Mouse (Mus musculus): ENCODE results near the gene Rad23a. TPM values are rescaled to one million over a fixed set of nuclear protein-coding genes. Genes with fewer than 3 reads are reported as not detected.

The Rad23a gene
- polyA plus RNA-seq, 1 experiment from 2014 or later, result 110 TPM

GRCm38 (mm10) chr8:84816117-84816516 lies 24.3 kb downstream of the Rad23a start:
- no peak for ATAC-seq (ENCODE audit: low read depth)
- 72% methylated on average over 17 of the region's 17 CpGs for WGBS

GRCm38 (mm10) chr8:84815547-84815946 lies 24.9 kb downstream of the Rad23a start:
- Histone ChIP-seq H3K4me1 (replicated peaks; ENCODE audit: control insufficient read depth, insufficient read depth, low read length) (peaks cover 15% of the 10 kb centered on the region), H3K36me3 (ENCODE audit: control insufficient read depth, insufficient read depth, low read length) (no peaks in the 10 kb centered on the region), H3K27me3 (ENCODE audit: control insufficient read depth, insufficient read depth, low read depth, low read length) (no peaks in the 10 kb centered on the region; the same call in 1 of the 2 replicates), H3K9me3 (ENCODE audit: control insufficient read depth, low read length) (no peaks in the 10 kb centered on the region), H3K4me3 (ENCODE audit: low read length) (no peak overlapping the region), H3K4me2 (ENCODE audit: low read depth, low read length) (no peak overlapping the region), H3K9ac (ENCODE audit: low read length) (0 out of 2 replicates have a peak overlapping the region, but pooled peaks have one; percentile 26), H3K27ac (ENCODE audit: low read length) (no peak overlapping the region)
- peak; percentile 78 for ATAC-seq (ENCODE audit: low read depth)
- 9% methylated on average over 9 of the region's 9 CpGs for WGBS

More at GRCm38 (mm10) chr8:84816117-84816516, 24.3 kb downstream of the Rad23a start:
- Histone ChIP-seq H3K4me1 (replicated peaks; ENCODE audit: control insufficient read depth, insufficient read depth, low read length) (peaks cover 11% of the 10 kb centered on the region), H3K27ac (ENCODE audit: low read length) (no peak overlapping the region), H3K4me3 (ENCODE audit: low read length) (no peak overlapping the region), H3K36me3 (ENCODE audit: control insufficient read depth, insufficient read depth, low read length) (no peaks in the 10 kb centered on the region), H3K9ac (ENCODE audit: low read length) (no peak overlapping the region), H3K9me3 (ENCODE audit: control insufficient read depth, low read length) (no peaks in the 10 kb centered on the region), H3K4me2 (ENCODE audit: low read depth, low read length) (no peak overlapping the region), H3K27me3 (ENCODE audit: control insufficient read depth, insufficient read depth, low read depth, low read length) (no peaks in the 10 kb centered on the region; the same call in 1 of the 2 replicates)

- H3K27me3 ChIP-seq (ENCODE audit: control insufficient read depth, insufficient read depth, low read depth, low read length), result no peaks in the 10 kb centered on the region; the same call in 1 of the 2 replicates
- no peaks in the 10 kb centered on the region for H3K36me3 ChIP-seq (ENCODE audit: control insufficient read depth, insufficient read depth, low read length)
- H3K4me2 ChIP-seq (ENCODE audit: low read depth, low read length), result no peak overlapping the region
- ATAC-seq (ENCODE audit: low read depth), result no peak
- no peak overlapping the region for H3K27ac ChIP-seq (ENCODE audit: low read length)
- H3K4me3 ChIP-seq (ENCODE audit: low read length), result no peak overlapping the region
- 43% methylated on average over 19 of the region's 19 CpGs for WGBS
- H3K9me3 ChIP-seq (ENCODE audit: control insufficient read depth, low read length), result no peaks in the 10 kb centered on the region
- 0 out of 2 replicates have a peak overlapping the region, but pooled peaks have one; percentile 26 for H3K9ac ChIP-seq (ENCODE audit: low read length)
- H3K4me1 ChIP-seq (replicated peaks; ENCODE audit: control insufficient read depth, insufficient read depth, low read length), result peaks cover 15% of the 10 kb centered on the region
These were observed 25.7 kb downstream of the Rad23a start for GRCm38 (mm10) chr8:84814555-84815441.

- Histone ChIP-seq H3K9me3 (ENCODE audit: control insufficient read depth, low read length) (no peaks in the 10 kb centered on the region), H3K36me3 (ENCODE audit: control insufficient read depth, insufficient read depth, low read length) (no peaks in the 10 kb centered on the region), H3K4me1 (replicated peaks; ENCODE audit: control insufficient read depth, insufficient read depth, low read length) (peaks cover 15% of the 10 kb centered on the region), H3K27ac (ENCODE audit: low read length) (no peak overlapping the region), H3K27me3 (ENCODE audit: control insufficient read depth, insufficient read depth, low read depth, low read length) (no peaks in the 10 kb centered on the region; the same call in 1 of the 2 replicates), H3K4me2 (ENCODE audit: low read depth, low read length) (no peak overlapping the region), H3K9ac (ENCODE audit: low read length) (no peak overlapping the region), H3K4me3 (ENCODE audit: low read length) (no peak overlapping the region)
- no peak for ATAC-seq (ENCODE audit: low read depth)
- 84% methylated on average over 11 of the region's 11 CpGs for WGBS
These were observed 26.3 kb downstream of the Rad23a start for GRCm38 (mm10) chr8:84814240-84814554.

- no peaks in the 10 kb centered on the region; the same call in 1 of the 2 replicates for H3K27me3 ChIP-seq (ENCODE audit: control insufficient read depth, insufficient read depth, low read depth, low read length)
- ATAC-seq (ENCODE audit: low read depth), result no peak
- 71% methylated on average over 3 of the region's 3 CpGs for WGBS
These were observed 26.6 kb downstream of the Rad23a start for GRCm38 (mm10) chr8:84813830-84814229.

GRCm38 (mm10) chr8:84813059-84813458 lies 27.4 kb downstream of the Rad23a start:
- no peaks in the 10 kb centered on the region for H3K9me3 ChIP-seq (ENCODE audit: control insufficient read depth, low read length)
- no peaks in the 10 kb centered on the region for H3K36me3 ChIP-seq (ENCODE audit: control insufficient read depth, insufficient read depth, low read length)
- H3K4me2 ChIP-seq (ENCODE audit: low read depth, low read length), result no peak overlapping the region
- H3K4me3 ChIP-seq (ENCODE audit: low read length), result no peak overlapping the region
- ATAC-seq (ENCODE audit: low read depth), result peak; percentile 17; the same call in 1 of the 2 replicates
- H3K27me3 ChIP-seq (ENCODE audit: control insufficient read depth, insufficient read depth, low read depth, low read length), result no peaks in the 10 kb centered on the region; the same call in 1 of the 2 replicates
- 2% methylated on average over 5 of the region's 5 CpGs for WGBS
- H3K4me1 ChIP-seq (replicated peaks; ENCODE audit: control insufficient read depth, insufficient read depth, low read length), result peaks cover 15% of the 10 kb centered on the region
- H3K27ac ChIP-seq (ENCODE audit: low read length), result no peak overlapping the region
- H3K9ac ChIP-seq (ENCODE audit: low read length), result no peak overlapping the region

More at GRCm38 (mm10) chr8:84813830-84814229, 26.6 kb downstream of the Rad23a start:
- peaks cover 15% of the 10 kb centered on the region for H3K4me1 ChIP-seq (replicated peaks; ENCODE audit: control insufficient read depth, insufficient read depth, low read length)
- H3K27ac ChIP-seq (ENCODE audit: low read length), result no peak overlapping the region
- H3K9ac ChIP-seq (ENCODE audit: low read length), result no peak overlapping the region
- H3K9me3 ChIP-seq (ENCODE audit: control insufficient read depth, low read length), result no peaks in the 10 kb centered on the region
- H3K4me2 ChIP-seq (ENCODE audit: low read depth, low read length), result no peak overlapping the region
- H3K36me3 ChIP-seq (ENCODE audit: control insufficient read depth, insufficient read depth, low read length), result no peaks in the 10 kb centered on the region
- no peak overlapping the region for H3K4me3 ChIP-seq (ENCODE audit: low read length)

GRCm38 (mm10) chr8:84811303-84811702 lies 29.2 kb downstream of the Rad23a start:
- Histone ChIP-seq H3K4me3 (ENCODE audit: low read length) (peak overlapping the region; percentile 46), H3K9ac (ENCODE audit: low read length) (peak overlapping the region; percentile 45), H3K4me1 (replicated peaks; ENCODE audit: control insufficient read depth, insufficient read depth, low read length) (peaks cover 15% of the 10 kb centered on the region), H3K9me3 (ENCODE audit: control insufficient read depth, low read length) (no peaks in the 10 kb centered on the region), H3K27ac (ENCODE audit: low read length) (no peak overlapping the region), H3K4me2 (ENCODE audit: low read depth, low read length) (peak overlapping the region; percentile 70), H3K36me3 (ENCODE audit: control insufficient read depth, insufficient read depth, low read length) (no peaks in the 10 kb centered on the region), H3K27me3 (ENCODE audit: control insufficient read depth, insufficient read depth, low read depth, low read length) (no peaks in the 10 kb centered on the region; the same call in 1 of the 2 replicates)
- no peak for ATAC-seq (ENCODE audit: low read depth)
- 25% methylated on average over 10 of the region's 10 CpGs for WGBS

GRCm38 (mm10) chr8:84810896-84811295 lies 29.6 kb downstream of the Rad23a start:
- peak; percentile 86 for ATAC-seq (ENCODE audit: low read depth)
- WGBS, result under 1% methylated on average over 32 of the region's 32 CpGs
- 0 out of 2 replicates have a peak, but pooled peaks cover 3% of the 10 kb centered on the region for H3K9me3 ChIP-seq (ENCODE audit: control insufficient read depth, low read length)
- H3K9ac ChIP-seq (ENCODE audit: low read length), result peak overlapping the region; percentile 45
- H3K4me1 ChIP-seq (replicated peaks; ENCODE audit: control insufficient read depth, insufficient read depth, low read length), result peaks cover 15% of the 10 kb centered on the region
- no peak overlapping the region for H3K27ac ChIP-seq (ENCODE audit: low read length)
- no peaks in the 10 kb centered on the region for H3K36me3 ChIP-seq (ENCODE audit: control insufficient read depth, insufficient read depth, low read length)
- peak overlapping the region; percentile 46 for H3K4me3 ChIP-seq (ENCODE audit: low read length)
- no peaks in the 10 kb centered on the region; the same call in 1 of the 2 replicates for H3K27me3 ChIP-seq (ENCODE audit: control insufficient read depth, insufficient read depth, low read depth, low read length)
- H3K4me2 ChIP-seq (ENCODE audit: low read depth, low read length), result peak overlapping the region; percentile 70

GRCm38 (mm10) chr8:84809941-84810280 lies 30.6 kb downstream of the Rad23a start:
- Histone ChIP-seq H3K4me2 (ENCODE audit: low read depth, low read length) (no peak overlapping the region), H3K27me3 (ENCODE audit: control insufficient read depth, insufficient read depth, low read depth, low read length) (no peaks in the 10 kb centered on the region; the same call in 1 of the 2 replicates), H3K9me3 (ENCODE audit: control insufficient read depth, low read length) (0 out of 2 replicates have a peak, but pooled peaks cover 5% of the 10 kb centered on the region), H3K9ac (ENCODE audit: low read length) (no peak overlapping the region), H3K36me3 (ENCODE audit: control insufficient read depth, insufficient read depth, low read length) (no peaks in the 10 kb centered on the region), H3K4me1 (replicated peaks; ENCODE audit: control insufficient read depth, insufficient read depth, low read length) (peaks cover 9% of the 10 kb centered on the region), H3K4me3 (ENCODE audit: low read length) (no peak overlapping the region), H3K27ac (ENCODE audit: low read length) (no peak overlapping the region)
- 70% methylated on average over 5 of the region's 5 CpGs for WGBS
- no peak for ATAC-seq (ENCODE audit: low read depth)

Data from lung, embryonic 16.5 days (tissue).